Mouse (Mus musculus): ENCODE data around the gene Fam78b. TPM values are rescaled to one million over a fixed set of nuclear protein-coding genes. Genes with fewer than 3 reads are reported as not detected.

Fam78b gene
- total RNA-seq, 1 experiment: 0.98 TPM

DNA sequence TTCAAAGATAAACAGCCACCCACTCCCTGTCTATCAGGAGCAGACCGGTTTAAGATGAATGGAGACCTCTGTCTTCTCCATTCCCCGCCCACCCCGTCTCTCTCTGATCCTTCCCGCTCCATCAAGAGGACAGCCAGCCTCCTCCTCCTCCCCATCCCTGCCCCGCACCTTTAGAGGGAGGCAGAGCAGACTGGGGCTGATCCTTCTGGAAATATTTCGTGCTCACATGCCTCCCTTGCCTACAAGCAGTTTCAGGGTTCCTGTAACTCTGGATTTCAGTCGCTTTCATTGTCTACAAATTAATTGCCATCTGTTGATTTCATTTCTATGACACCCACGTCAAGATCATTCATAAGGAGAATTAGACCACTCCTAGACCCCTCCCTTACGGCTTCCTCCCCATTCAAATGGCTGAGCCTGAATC, 20.8 kb downstream of the Fam78b start:
- Histone ChIP-seq H3K27ac (ENCODE audit: insufficient read depth, low read depth, low read length, poor library complexity, severe bottlenecking) (no peak overlapping the region), H3K4me3 (ENCODE audit: insufficient read depth in 1 of 2, low read depth in 1 of 2, low read length in 2 of 2, poor library complexity in 1 of 2, severe bottlenecking in 1 of 2) (no peak overlapping the region), H3K9me3 (ENCODE audit: control insufficient read depth, insufficient read depth, low read depth, low read length) (no peaks in the 10 kb centered on the region), H3K4me1 (ENCODE audit: control insufficient read depth in 2 of 2, insufficient read depth in 2 of 2, low read length in 2 of 2, poor library complexity in 1 of 2) (peaks cover 1 to 2% of the 10 kb centered on the region in 2 experiments; a peak in 1 of 4 replicates), H3K9ac (ENCODE audit: insufficient read depth, low read depth, low read length, poor library complexity, severe bottlenecking) (no peak overlapping the region), H3K36me3 (ENCODE audit: control insufficient read depth, insufficient read depth, low read length, poor library complexity, severe bottlenecking) (no peaks in the 10 kb centered on the region)
- no peak for TF ChIP-seq HCFC1 (IDR thresholded peaks at IDR 0.05; ENCODE audit: borderline replicate concordance, insufficient read depth, low read length)
- TF ChIP-seq CHD2 (IDR thresholded peaks at IDR 0.05; ENCODE audit: low read depth, low read length): no peak
- TF ChIP-seq ZNF384 (IDR thresholded peaks at IDR 0.05; ENCODE audit: low read depth, low read length): no peak
- no peak for TF ChIP-seq ZC3H11A (IDR thresholded peaks at IDR 0.05; ENCODE audit: borderline replicate concordance, low read depth, low read length)
- no peak for TF ChIP-seq MAFK (IDR thresholded peaks at IDR 0.05; ENCODE audit: insufficient read depth, low read depth, low read length)
- DNase-seq (ENCODE audit: low read depth, low spot score): no peak
- in situ Hi-C loops (cut with MboI; ENCODE audit: low sequenced_read_pairs in 2 of 2, unreplicated experiment in 2 of 2): no loop called here

GRCm38 (mm10) chr1:167022541-167023121, 21.4 kb downstream of the Fam78b start:
- Histone ChIP-seq H3K36me3 (ENCODE audit: control insufficient read depth, insufficient read depth, low read length, poor library complexity, severe bottlenecking) (no peaks in the 10 kb centered on the region), H3K4me1 (ENCODE audit: control insufficient read depth in 2 of 2, insufficient read depth in 2 of 2, low read length in 2 of 2, poor library complexity in 1 of 2) (peaks cover 0 to 2% of the 10 kb centered on the region in 2 experiments; a peak in 1 of 4 replicates), H3K4me3 (ENCODE audit: insufficient read depth in 1 of 2, low read depth in 1 of 2, low read length in 2 of 2, poor library complexity in 1 of 2, severe bottlenecking in 1 of 2) (no peak overlapping the region), H3K9ac (ENCODE audit: insufficient read depth, low read depth, low read length, poor library complexity, severe bottlenecking) (no peak overlapping the region), H3K27ac (ENCODE audit: insufficient read depth, low read depth, low read length, poor library complexity, severe bottlenecking) (no peak overlapping the region), H3K9me3 (ENCODE audit: control insufficient read depth, insufficient read depth, low read depth, low read length) (no peaks in the 10 kb centered on the region)
- no peak for DNase-seq (ENCODE audit: low read depth, low spot score)
- in situ Hi-C loops (cut with MboI; ENCODE audit: low sequenced_read_pairs in 2 of 2, unreplicated experiment in 2 of 2): no loop called here
- TF ChIP-seq CHD2 (IDR thresholded peaks at IDR 0.05; ENCODE audit: low read depth, low read length) (no peak), ZC3H11A (IDR thresholded peaks at IDR 0.05; ENCODE audit: borderline replicate concordance, low read depth, low read length) (no peak), HCFC1 (IDR thresholded peaks at IDR 0.05; ENCODE audit: borderline replicate concordance, insufficient read depth, low read length) (no peak), MAFK (IDR thresholded peaks at IDR 0.05; ENCODE audit: insufficient read depth, low read depth, low read length) (no peak), ZNF384 (IDR thresholded peaks at IDR 0.05; ENCODE audit: low read depth, low read length) (no peak)

DNA sequence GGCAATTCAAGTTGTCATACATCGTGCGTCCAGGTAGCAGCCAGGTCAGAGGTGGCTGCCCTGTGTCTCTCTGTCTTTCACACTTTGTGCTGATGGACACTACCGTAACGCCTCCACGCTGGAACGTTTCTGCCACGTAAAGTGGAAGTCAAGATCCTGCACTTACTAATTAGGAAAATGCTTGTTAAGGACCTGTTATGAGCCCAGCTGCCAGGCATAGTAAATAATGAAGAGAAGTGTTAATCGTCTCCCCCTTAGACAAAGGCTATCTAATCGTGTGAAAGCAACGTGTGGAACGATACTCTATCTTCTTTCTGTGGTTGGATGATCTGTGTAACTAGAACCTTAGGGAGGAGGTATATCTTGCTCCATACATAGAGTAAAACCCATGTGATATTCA, 22.6 kb downstream of the Fam78b start:
- no peak for TF ChIP-seq ZNF384 (IDR thresholded peaks at IDR 0.05; ENCODE audit: low read depth, low read length)
- no peak for TF ChIP-seq HCFC1 (IDR thresholded peaks at IDR 0.05; ENCODE audit: borderline replicate concordance, insufficient read depth, low read length)
- TF ChIP-seq CHD2 (IDR thresholded peaks at IDR 0.05; ENCODE audit: low read depth, low read length): no peak
- no peak for TF ChIP-seq MAFK (IDR thresholded peaks at IDR 0.05; ENCODE audit: insufficient read depth, low read depth, low read length)
- TF ChIP-seq ZC3H11A (IDR thresholded peaks at IDR 0.05; ENCODE audit: borderline replicate concordance, low read depth, low read length): no peak
- H3K9ac ChIP-seq (ENCODE audit: insufficient read depth, low read depth, low read length, poor library complexity, severe bottlenecking): no peak overlapping the region
- no peaks in the 10 kb centered on the region for H3K36me3 ChIP-seq (ENCODE audit: control insufficient read depth, insufficient read depth, low read length, poor library complexity, severe bottlenecking)
- H3K4me1 ChIP-seq (ENCODE audit: control insufficient read depth in 2 of 2, insufficient read depth in 2 of 2, low read length in 2 of 2, poor library complexity in 1 of 2): peaks cover 0 to 2% of the 10 kb centered on the region in 2 experiments; a peak in 1 of 4 replicates
- H3K9me3 ChIP-seq (ENCODE audit: control insufficient read depth, insufficient read depth, low read depth, low read length): no peaks in the 10 kb centered on the region
- no peak overlapping the region for H3K27ac ChIP-seq (ENCODE audit: insufficient read depth, low read depth, low read length, poor library complexity, severe bottlenecking)
- no peak for DNase-seq (ENCODE audit: low read depth, low spot score)
- in situ Hi-C loops (cut with MboI; ENCODE audit: low sequenced_read_pairs in 2 of 2, unreplicated experiment in 2 of 2): no loop called here
- no peak overlapping the region for H3K4me3 ChIP-seq (ENCODE audit: insufficient read depth in 1 of 2, low read depth in 1 of 2, low read length in 2 of 2, poor library complexity in 1 of 2, severe bottlenecking in 1 of 2)

GRCm38 (mm10) chr1:167024961-167025360, 23.7 kb downstream of the Fam78b start:
- peaks cover 0 to 2% of the 10 kb centered on the region in 2 experiments; a peak in 1 of 4 replicates for H3K4me1 ChIP-seq (ENCODE audit: control insufficient read depth in 2 of 2, insufficient read depth in 2 of 2, low read length in 2 of 2, poor library complexity in 1 of 2)
- no peaks in the 10 kb centered on the region for H3K36me3 ChIP-seq (ENCODE audit: control insufficient read depth, insufficient read depth, low read length, poor library complexity, severe bottlenecking)
- H3K9me3 ChIP-seq (ENCODE audit: control insufficient read depth, insufficient read depth, low read depth, low read length): no peaks in the 10 kb centered on the region
- H3K27ac ChIP-seq (ENCODE audit: insufficient read depth, low read depth, low read length, poor library complexity, severe bottlenecking): no peak overlapping the region
- no peak overlapping the region for H3K4me3 ChIP-seq (ENCODE audit: insufficient read depth in 1 of 2, low read depth in 1 of 2, low read length in 2 of 2, poor library complexity in 1 of 2, severe bottlenecking in 1 of 2)
- in situ Hi-C loops (cut with MboI; ENCODE audit: low sequenced_read_pairs in 2 of 2, unreplicated experiment in 2 of 2): no loop called here
- TF ChIP-seq ZC3H11A (IDR thresholded peaks at IDR 0.05; ENCODE audit: borderline replicate concordance, low read depth, low read length): no peak
- TF ChIP-seq CHD2 (IDR thresholded peaks at IDR 0.05; ENCODE audit: low read depth, low read length): no peak
- no peak for TF ChIP-seq MAFK (IDR thresholded peaks at IDR 0.05; ENCODE audit: insufficient read depth, low read depth, low read length)
- no peak for TF ChIP-seq ZNF384 (IDR thresholded peaks at IDR 0.05; ENCODE audit: low read depth, low read length)
- no peak for TF ChIP-seq HCFC1 (IDR thresholded peaks at IDR 0.05; ENCODE audit: borderline replicate concordance, insufficient read depth, low read length)
- DNase-seq (ENCODE audit: low read depth, low spot score): no peak
- no peak overlapping the region for H3K9ac ChIP-seq (ENCODE audit: insufficient read depth, low read depth, low read length, poor library complexity, severe bottlenecking)
